Mouse (Mus musculus): ENCODE measurements around the gene Ifnb1. TPM values are rescaled to one million over a fixed set of nuclear protein-coding genes. Genes with fewer than 3 reads are reported as not detected.

Ifnb1 gene
- total and polyA plus RNA-seq, 3 experiments, result not detected

- Histone ChIP-seq H3K9ac (ENCODE audit: insufficient read depth, low read depth) (no peak overlapping the region), H3K36me3 (replicated peaks in 1 of 2; ENCODE audit: control insufficient read depth in 1 of 2, insufficient read depth in 1 of 2, low read length in 1 of 2) (no peaks in the 10 kb centered on the region), H3K4me2 (ENCODE audit: insufficient read depth, low read depth, poor library complexity, severe bottlenecking) (no peak overlapping the region), H3K79me2 (replicated peaks; ENCODE audit: control insufficient read depth, extremely low read depth, insufficient read depth, poor library complexity, severe bottlenecking) (no peaks in the 10 kb centered on the region), H3K4me1 (ENCODE audit: control insufficient read depth in 1 of 2, insufficient read depth in 2 of 2) (peaks cover 0 to 43% of the 10 kb centered on the region in 2 experiments; a peak in 2 of 4 replicates), H3K4me3 (replicated peaks in 1 of 3; ENCODE audit: low read depth in 2 of 3, low read length in 2 of 3, poor library complexity in 1 of 3) (no peak overlapping the region), H3K9me3 (replicated peaks; ENCODE audit: low read length) (no peaks in the 10 kb centered on the region), H3K27ac (ENCODE audit: insufficient read depth, low read depth) (no peak overlapping the region), H3K27me3 (replicated peaks) (no peaks in the 10 kb centered on the region)
- DNase-seq (ENCODE audit: extremely low read depth), result no peak
- TF ChIP-seq CHD2 (IDR thresholded peaks at IDR 0.05; ENCODE audit: low read length) (no peak), MXI1 (IDR thresholded peaks at IDR 0.05; ENCODE audit: low read depth, low read length) (no peak), MAFK (IDR thresholded peaks at IDR 0.05; ENCODE audit: insufficient replicate concordance, low read length) (no peak), POLR2AphosphoS2 (IDR thresholded peaks at IDR 0.05; ENCODE audit: low read depth, low read length) (no peak), SMC3 (IDR thresholded peaks at IDR 0.05; ENCODE audit: low read depth, low read length) (no peak), MAZ (IDR thresholded peaks at IDR 0.05; ENCODE audit: low read depth, low read length) (no peak), SIN3A (IDR thresholded peaks at IDR 0.05; ENCODE audit: low read length) (no peak), EP300 (IDR thresholded peaks at IDR 0.05; ENCODE audit: low read length) (no peak), JUND (conservative IDR thresholded peaks at IDR 0.05; ENCODE audit: low read depth, low read length) (no peak), RAD21 (IDR thresholded peaks at IDR 0.05; ENCODE audit: low read depth, low read length) (no peak), ZNF384 (IDR thresholded peaks at IDR 0.05; ENCODE audit: low read depth, low read length) (no peak), TCF12 (IDR thresholded peaks at IDR 0.05; ENCODE audit: low read depth, low read length) (no peak), HCFC1 (IDR thresholded peaks at IDR 0.05; ENCODE audit: low read depth, low read length) (no peak), ETS1 (conservative IDR thresholded peaks at IDR 0.05; ENCODE audit: low read depth, low read length) (no peak)
- in situ Hi-C loops (cut with MboI; ENCODE audit: low pct_ligation_motif_present, low pct_unique_long_range_greater_than_20kb, low sequenced_read_pairs) (no loop called here), dilution Hi-C loops (cut with MboI; ENCODE audit: extremely low pct_ligation_motif_present, extremely low pct_unique_long_range_greater_than_20kb, low sequenced_read_pairs) (no loop called here)
Measured at GRCm38 (mm10) chr4:88488107-88488506, 34.5 kb downstream of the Ifnb1 start.

GRCm38 (mm10) chr4:88480130-88480529, 42.4 kb downstream of the Ifnb1 start:
- Histone ChIP-seq H3K9ac (ENCODE audit: insufficient read depth, low read depth) (no peak overlapping the region), H3K4me3 (replicated peaks in 1 of 3; ENCODE audit: low read depth in 2 of 3, low read length in 2 of 3, poor library complexity in 1 of 3) (no peak overlapping the region), H3K27me3 (replicated peaks) (no peaks in the 10 kb centered on the region), H3K4me1 (ENCODE audit: control insufficient read depth in 1 of 2, insufficient read depth in 2 of 2) (peaks cover 0 to 10% of the 10 kb centered on the region in 2 experiments; a peak in 2 of 4 replicates), H3K36me3 (replicated peaks in 1 of 2; ENCODE audit: control insufficient read depth in 1 of 2, insufficient read depth in 1 of 2, low read length in 1 of 2) (no peaks in the 10 kb centered on the region), H3K79me2 (replicated peaks; ENCODE audit: control insufficient read depth, extremely low read depth, insufficient read depth, poor library complexity, severe bottlenecking) (no peaks in the 10 kb centered on the region), H3K9me3 (replicated peaks; ENCODE audit: low read length) (no peaks in the 10 kb centered on the region), H3K27ac (ENCODE audit: insufficient read depth, low read depth) (no peak overlapping the region), H3K4me2 (ENCODE audit: insufficient read depth, low read depth, poor library complexity, severe bottlenecking) (no peak overlapping the region)
- DNase-seq (ENCODE audit: extremely low read depth), result peak; percentile 28
- in situ Hi-C loops (cut with MboI; ENCODE audit: low pct_ligation_motif_present, low pct_unique_long_range_greater_than_20kb, low sequenced_read_pairs) (no loop called here), dilution Hi-C loops (cut with MboI; ENCODE audit: extremely low pct_ligation_motif_present, extremely low pct_unique_long_range_greater_than_20kb, low sequenced_read_pairs) (no loop called here)
- TF ChIP-seq UBTF (IDR thresholded peaks at IDR 0.05; ENCODE audit: low read depth, low read length), result no peak
- no peak for TF ChIP-seq USF1 (IDR thresholded peaks at IDR 0.05; ENCODE audit: low read depth, low read length)
- no peak for TF ChIP-seq CHD2 (IDR thresholded peaks at IDR 0.05; ENCODE audit: low read length)
- TF ChIP-seq ZC3H11A (IDR thresholded peaks at IDR 0.05; ENCODE audit: low read depth, low read length), result no peak
- TF ChIP-seq MAFK (IDR thresholded peaks at IDR 0.05; ENCODE audit: insufficient replicate concordance, low read length), result no peak
- TF ChIP-seq BHLHE40 (IDR thresholded peaks at IDR 0.05; ENCODE audit: low read depth, low read length), result no peak
- no peak for TF ChIP-seq ELF1 (IDR thresholded peaks at IDR 0.05; ENCODE audit: low read depth, low read length)
- no peak for TF ChIP-seq NRF1 (IDR thresholded peaks at IDR 0.05; ENCODE audit: low read depth, low read length)
- no peak for TF ChIP-seq RAD21 (IDR thresholded peaks at IDR 0.05; ENCODE audit: low read depth, low read length)
- no peak for TF ChIP-seq MAX (IDR thresholded peaks at IDR 0.05; ENCODE audit: low read length)
- TF ChIP-seq ZMIZ1 (IDR thresholded peaks at IDR 0.05; ENCODE audit: low read depth, low read length), result no peak
- no peak for TF ChIP-seq E2F4 (IDR thresholded peaks at IDR 0.05; ENCODE audit: insufficient replicate concordance, low read depth, low read length)
- no peak for TF ChIP-seq CTCF (conservative IDR thresholded peaks at IDR 0.05 in 1 of 2, IDR thresholded peaks at IDR 0.05 in 1 of 2; ENCODE audit: low read depth in 2 of 2, low read length in 2 of 2)
- no peak for TF ChIP-seq MYC (IDR thresholded peaks at IDR 0.05; ENCODE audit: low read depth, low read length)
- no peak for TF ChIP-seq GABPA (IDR thresholded peaks at IDR 0.05; ENCODE audit: insufficient replicate concordance, low read depth, low read length)
- no peak for TF ChIP-seq SMC3 (IDR thresholded peaks at IDR 0.05; ENCODE audit: low read depth, low read length)
- TF ChIP-seq KAT2A (IDR thresholded peaks at IDR 0.05; ENCODE audit: insufficient replicate concordance, low read length), result no peak
- TF ChIP-seq MEF2A (IDR thresholded peaks at IDR 0.05; ENCODE audit: borderline replicate concordance, low read depth, low read length), result no peak
- no peak for TF ChIP-seq IRF4 (IDR thresholded peaks at IDR 0.05; ENCODE audit: low read depth, low read length)
- TF ChIP-seq EP300 (IDR thresholded peaks at IDR 0.05; ENCODE audit: low read length), result no peak
